Mouse (Mus musculus) ES-Bruce4 (cell line): ENCODE results near the gene Map2k3. TPM values are rescaled to one million over a fixed set of nuclear protein-coding genes. Genes with fewer than 3 reads are reported as not detected.
A peak's percentile ranks its signal among the peaks of the same experiment; 100 is the strongest.

Experiments
- H3K27ac ChIP-seq: 2 replicates; pipeline ENCODE4 v1.5.1; 2012; ENCODE audit warnings: low read length, inconsistent platforms; ENCODE audit not compliant: insufficient read depth
- H3K27me3 ChIP-seq: 2 replicates; pipeline ENCODE4 v1.6.1; 2012; ENCODE audit warnings: mild to moderate bottlenecking, low read length, inconsistent platforms; ENCODE audit not compliant: control insufficient read depth, poor library complexity, insufficient read depth, severe bottlenecking
- H3K36me3 ChIP-seq: 2 replicates; pipeline ENCODE4 v1.6.1; 2012; ENCODE audit warnings: inconsistent platforms, mild to moderate bottlenecking, low read length, moderate library complexity; ENCODE audit not compliant: control insufficient read depth, poor library complexity, insufficient read depth, severe bottlenecking
- H3K4me1 ChIP-seq: one replicate; pipeline ENCODE4 v1.8.1; 2011; ENCODE audit warnings: low read length; ENCODE audit not compliant: control insufficient read depth, insufficient read depth
- H3K4me3 ChIP-seq: 2 replicates; pipeline ENCODE4 v1.5.1; 2011; ENCODE audit warnings: low read depth, mild to moderate bottlenecking, low read length
- H3K9ac ChIP-seq: 2 replicates; pipeline ENCODE4 v1.6.1; 2012; ENCODE audit warnings: low read depth, mild to moderate bottlenecking, inconsistent platforms; ENCODE audit not compliant: poor library complexity, severe bottlenecking
- H3K9me3 ChIP-seq: replicated peaks from 2 replicates; pipeline ENCODE4 v1.6.1; 2012; ENCODE audit warnings: mild to moderate bottlenecking, low read length, inconsistent platforms; ENCODE audit not compliant: control insufficient read depth, poor library complexity, insufficient read depth, severe bottlenecking
- CTCF ChIP-seq: IDR thresholded peaks from one replicate; pipeline ENCODE4 v1.8.1; 2011; ENCODE audit warnings: low read depth, low read length
- EP300 ChIP-seq: IDR thresholded peaks from 2 replicates; pipeline ENCODE4 v1.6.1; 2011; ENCODE audit warnings: low read depth, low read length; ENCODE audit not compliant: insufficient read depth
- POLR2A ChIP-seq: IDR thresholded peaks from one replicate; pipeline ENCODE4 v1.8.1; 2011; ENCODE audit warnings: low read length; ENCODE audit not compliant: insufficient read depth
- polyA plus RNA-seq: library from polyadenylated mRNA; stranded (reverse); fragments of >200 nt; gene quantifications from 2 replicates; pipeline ENCODE4 v1.2.4, GENCODE M21; 2011; ENCODE audit warnings: low read depth; ENCODE audit not compliant: missing spikeins, insufficient read depth, insufficient read length

Gene Map2k3
- polyA plus RNA-seq, 1 experiment = 22.5 TPM

GRCm38 (mm10) chr11:60942263-60943015 is 10.6 kb downstream of the Map2k3 start:
- no peak for TF ChIP-seq POLR2A
- no peak for TF ChIP-seq EP300
- TF ChIP-seq CTCF = no peak
- Histone ChIP-seq H3K36me3 (peaks cover 17% of the 10 kb centered on the region), H3K4me1 (peaks cover 8% of the 10 kb centered on the region), H3K27me3 (no peaks in the 10 kb centered on the region), H3K4me3 (no peak overlapping the region), H3K27ac (no peak overlapping the region), H3K9ac (no peak overlapping the region), H3K9me3 (no peaks in the 10 kb centered on the region)

- Histone ChIP-seq H3K27me3 (no peaks in the 10 kb centered on the region), H3K4me3 (no peak overlapping the region), H3K27ac (no peak overlapping the region), H3K4me1 (peaks cover 8% of the 10 kb centered on the region), H3K9ac (no peak overlapping the region), H3K9me3 (no peaks in the 10 kb centered on the region), H3K36me3 (peaks cover 27% of the 10 kb centered on the region)
- TF ChIP-seq POLR2A (no peak), EP300 (no peak), CTCF (no peak)
Observed at GRCm38 (mm10) chr11:60945003-60945402, 13.2 kb downstream of the Map2k3 start.

GRCm38 (mm10) chr11:60951896-60952295 is 20.1 kb downstream of the Map2k3 start:
- Histone ChIP-seq H3K4me3 (no peak overlapping the region), H3K27me3 (no peaks in the 10 kb centered on the region), H3K4me1 (no peaks in the 10 kb centered on the region), H3K9ac (no peak overlapping the region), H3K36me3 (peaks cover 28% of the 10 kb centered on the region), H3K27ac (no peak overlapping the region), H3K9me3 (no peaks in the 10 kb centered on the region)
- TF ChIP-seq POLR2A (no peak), CTCF (no peak), EP300 (no peak)

DNA sequence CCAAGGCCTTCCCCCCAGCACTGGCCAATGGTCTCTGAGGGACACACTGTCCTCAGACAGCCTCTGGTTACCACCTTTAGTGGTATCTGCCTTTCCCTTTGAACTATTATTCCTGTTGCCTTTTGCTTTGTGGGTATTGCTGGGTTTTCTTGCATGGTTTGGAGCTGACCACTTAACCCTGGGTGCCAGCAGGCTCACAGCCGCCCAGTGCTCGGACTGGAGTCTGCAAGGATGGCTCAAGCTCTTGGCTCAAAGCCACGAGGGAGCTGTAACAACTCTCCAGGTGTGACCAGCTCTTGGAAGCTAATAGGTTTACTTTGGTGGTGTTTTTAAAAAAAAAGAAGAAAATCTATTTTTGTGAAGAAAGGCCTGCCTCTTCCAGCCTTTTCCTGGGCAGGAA is 20.5 kb downstream of the Map2k3 start:
- Histone ChIP-seq H3K27me3 (no peaks in the 10 kb centered on the region), H3K4me3 (no peak overlapping the region), H3K9ac (no peak overlapping the region), H3K4me1 (no peaks in the 10 kb centered on the region), H3K36me3 (peaks cover 25% of the 10 kb centered on the region), H3K27ac (no peak overlapping the region), H3K9me3 (no peaks in the 10 kb centered on the region)
- TF ChIP-seq EP300 (no peak), CTCF (no peak), POLR2A (no peak)

- Histone ChIP-seq H3K4me1 (no peaks in the 10 kb centered on the region), H3K4me3 (no peak overlapping the region), H3K27me3 (no peaks in the 10 kb centered on the region), H3K36me3 (peaks cover 18% of the 10 kb centered on the region), H3K9me3 (no peaks in the 10 kb centered on the region), H3K27ac (no peak overlapping the region), H3K9ac (no peak overlapping the region)
- no peak for TF ChIP-seq CTCF
- no peak for TF ChIP-seq POLR2A
- TF ChIP-seq EP300 = no peak
Observed at GRCm38 (mm10) chr11:60952986-60953385, 21.2 kb downstream of the Map2k3 start.

- TF ChIP-seq EP300 (no peak), CTCF (peak; percentile 81)
- no peak overlapping the region for H3K9ac ChIP-seq
- no peaks in the 10 kb centered on the region for H3K4me1 ChIP-seq
- H3K36me3 ChIP-seq = peaks cover 15% of the 10 kb centered on the region
- H3K27ac ChIP-seq = no peak overlapping the region
- no peaks in the 10 kb centered on the region for H3K27me3 ChIP-seq
- no peaks in the 10 kb centered on the region for H3K9me3 ChIP-seq
- no peak overlapping the region for H3K4me3 ChIP-seq
Observed at GRCm38 (mm10) chr11:60953803-60954202, 22.0 kb downstream of the Map2k3 start.
